Mouse (Mus musculus) layer of hippocampus, postnatal 36 days (tissue): ENCODE results near the gene Ccnk. TPM values are rescaled to one million over a fixed set of nuclear protein-coding genes. Genes with fewer than 3 reads are reported as not detected.

Experiments used
- DNase-seq, 2 experiments: peaks; one replicate each; pipeline ENCODE4 v3.0.0; 2022
- total RNA-seq, 2 experiments: library from RNA; stranded (reverse); gene quantifications; 2 replicates each; pipeline ENCODE4 v1.2.3; 2021

Ccnk gene
- total RNA-seq, 2 experiments from 2014 or later: 26.9 to 31.2 TPM

DNA sequence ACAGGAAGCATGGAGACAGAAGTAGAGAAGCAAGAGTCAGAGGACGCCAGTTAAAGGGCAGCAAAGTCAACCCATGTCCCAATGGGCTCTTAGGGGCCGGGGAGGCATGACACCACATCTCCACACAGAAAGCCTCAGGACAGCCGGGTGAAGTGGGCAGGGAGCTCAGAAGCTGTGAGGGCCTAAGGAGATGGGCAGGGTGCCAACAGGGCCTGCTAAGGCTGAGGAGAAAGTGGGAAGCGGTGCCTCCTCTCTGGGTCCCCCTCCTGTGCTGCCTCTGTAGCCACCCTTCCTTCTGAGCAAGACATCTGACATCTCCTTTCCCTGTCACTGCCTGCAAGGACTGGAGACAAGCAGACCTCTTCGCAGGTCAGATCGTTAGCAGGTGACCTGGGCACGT, 46.4 kb downstream of the Ccnk start:
- no peak for DNase-seq

DNA sequence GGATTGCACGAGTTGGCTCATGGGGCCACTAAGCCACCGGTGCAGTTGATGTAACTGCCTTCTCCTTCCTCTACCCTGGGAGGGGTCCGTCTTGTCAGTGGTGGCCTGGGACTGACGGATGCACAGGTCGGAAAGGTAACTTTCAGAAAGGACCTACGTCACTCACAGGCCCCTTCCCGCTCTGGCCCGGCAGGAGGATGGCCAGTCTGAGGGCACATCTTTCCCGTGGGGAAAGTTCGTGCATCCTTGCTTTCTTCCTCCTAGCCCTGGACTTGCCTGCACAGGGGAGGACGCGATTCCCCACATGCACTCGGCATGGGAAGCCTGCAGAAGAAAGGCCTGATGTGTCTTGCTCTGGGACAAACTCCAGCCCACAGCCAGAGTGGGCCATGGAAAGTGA, 46.8 kb downstream of the Ccnk start:
- DNase-seq: no peak

DNA sequence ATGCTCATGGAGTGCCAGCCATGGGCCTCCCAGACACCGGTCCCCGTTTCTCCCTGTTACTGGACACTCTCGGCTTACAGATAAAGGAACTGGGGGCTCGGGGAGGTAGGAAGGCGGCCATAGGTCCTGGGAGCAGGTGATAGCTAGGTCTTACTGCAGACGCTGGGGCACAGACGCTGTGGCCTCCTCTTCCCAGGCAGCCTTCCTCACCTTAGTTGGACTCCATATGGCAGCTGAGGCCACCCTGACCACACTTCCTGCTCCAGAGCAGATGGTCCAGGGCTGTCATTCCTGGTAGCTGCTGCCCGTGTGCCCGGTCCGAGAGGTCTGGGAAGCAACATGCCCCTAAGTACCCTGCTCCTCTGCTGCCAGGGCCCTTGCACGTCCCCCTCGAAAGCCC, 47.6 kb downstream of the Ccnk start:
- DNase-seq: no peak

DNA sequence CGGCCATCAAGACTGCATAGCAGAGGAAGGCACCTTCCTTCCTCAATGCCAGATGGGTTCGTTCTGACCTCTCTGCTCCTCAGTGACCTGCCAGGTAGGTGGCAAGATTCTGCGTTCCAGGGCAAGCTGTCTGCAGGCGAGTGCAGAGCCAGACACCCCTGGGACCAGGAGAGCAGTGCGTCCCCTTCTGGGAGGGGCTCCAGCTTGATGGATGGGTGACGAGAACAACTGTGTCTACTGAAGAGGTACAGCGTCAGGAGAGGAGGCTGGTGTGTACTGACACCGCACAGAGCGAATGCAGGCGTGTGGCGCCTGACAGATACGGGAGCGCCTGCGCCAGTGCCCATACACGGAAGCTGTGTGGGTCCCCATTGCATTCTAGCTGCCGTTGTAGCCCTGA, 48.1 kb downstream of the Ccnk start:
- DNase-seq: no peak

DNA sequence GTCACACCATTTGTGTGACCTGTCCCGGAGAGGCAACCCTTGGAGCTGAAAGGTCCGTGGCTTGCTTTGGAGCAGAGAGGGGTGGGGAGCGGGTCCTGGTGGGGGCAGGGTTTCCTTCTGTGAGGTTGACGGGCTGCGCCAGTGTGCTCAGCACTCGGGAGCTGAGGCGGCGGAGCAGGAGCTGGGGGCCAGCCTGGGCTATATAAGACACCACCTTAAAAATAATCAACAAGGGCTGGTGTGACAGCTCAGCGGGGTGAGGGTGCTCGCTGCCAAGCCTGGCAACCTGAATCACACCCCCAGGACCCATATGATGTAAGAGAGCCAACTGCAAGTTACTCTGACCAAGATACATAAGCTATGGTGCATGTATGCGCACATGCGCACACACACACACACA, 50.7 kb downstream of the Ccnk start:
- DNase-seq: no peak

DNA sequence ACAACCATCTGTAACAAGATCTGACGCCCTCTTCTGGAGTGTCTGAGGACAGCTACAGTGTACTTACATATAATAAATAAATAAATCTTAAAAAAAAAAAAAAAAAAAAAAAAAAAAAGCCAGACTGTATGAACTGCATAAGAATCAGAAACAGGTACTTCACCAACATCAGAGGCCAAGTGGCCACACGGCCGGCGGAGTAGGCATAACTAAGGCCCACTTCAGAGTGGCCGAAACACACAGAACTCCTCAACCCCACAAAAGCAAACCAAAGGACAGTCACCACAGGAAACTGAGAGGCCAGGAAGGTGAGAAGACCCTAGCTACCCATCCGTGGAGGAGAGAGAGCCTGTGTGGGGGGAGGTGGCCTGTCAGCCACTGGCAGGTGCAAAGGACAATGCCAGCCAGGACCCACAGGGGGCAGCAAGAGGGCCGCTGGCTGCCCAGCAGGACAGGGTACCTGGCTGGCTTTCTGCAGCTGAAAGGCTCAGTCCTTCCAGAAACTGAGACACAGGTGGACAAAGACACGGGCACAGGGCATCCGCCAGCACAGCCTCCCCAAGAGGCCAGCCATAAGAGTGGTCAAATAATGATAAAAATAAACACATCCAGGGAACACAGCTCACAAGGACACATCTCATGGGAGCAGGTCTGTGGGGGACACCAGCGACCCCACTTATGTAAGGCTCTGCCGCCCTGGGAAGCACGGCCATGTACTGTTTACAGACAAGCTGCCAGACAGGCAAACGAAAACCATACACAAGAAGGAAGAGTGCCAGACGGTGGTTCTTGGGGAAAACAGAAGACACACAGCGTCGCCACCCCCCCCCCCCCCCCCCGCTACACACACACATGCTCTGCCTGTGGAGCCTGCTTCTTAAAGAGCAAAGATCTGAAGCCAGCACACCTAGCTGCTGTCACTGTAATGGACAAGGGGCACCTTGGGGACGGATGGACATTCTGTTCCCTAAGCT, 51.7 kb downstream of the Ccnk start:
- no peak for DNase-seq

DNA sequence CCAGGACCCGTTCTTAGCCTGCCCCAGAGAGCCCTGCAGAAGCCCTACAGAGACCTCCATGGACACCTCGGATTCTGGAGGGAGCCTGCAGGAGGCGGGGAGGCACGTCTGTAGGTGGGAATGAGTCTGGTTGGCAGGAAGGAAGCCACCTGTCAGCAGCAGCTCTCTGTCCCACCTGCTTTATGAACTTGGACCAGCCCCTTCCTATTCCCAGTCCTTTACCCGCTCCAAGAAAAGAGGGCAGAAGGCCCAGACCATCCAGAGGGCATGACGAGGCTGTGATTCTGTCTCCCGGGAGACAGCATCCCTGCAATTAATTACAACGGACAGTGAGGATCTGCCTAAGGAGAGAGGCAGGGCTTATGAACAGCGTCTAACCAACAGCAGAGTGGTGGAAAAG, 52.5 kb downstream of the Ccnk start:
- DNase-seq: no peak

DNA sequence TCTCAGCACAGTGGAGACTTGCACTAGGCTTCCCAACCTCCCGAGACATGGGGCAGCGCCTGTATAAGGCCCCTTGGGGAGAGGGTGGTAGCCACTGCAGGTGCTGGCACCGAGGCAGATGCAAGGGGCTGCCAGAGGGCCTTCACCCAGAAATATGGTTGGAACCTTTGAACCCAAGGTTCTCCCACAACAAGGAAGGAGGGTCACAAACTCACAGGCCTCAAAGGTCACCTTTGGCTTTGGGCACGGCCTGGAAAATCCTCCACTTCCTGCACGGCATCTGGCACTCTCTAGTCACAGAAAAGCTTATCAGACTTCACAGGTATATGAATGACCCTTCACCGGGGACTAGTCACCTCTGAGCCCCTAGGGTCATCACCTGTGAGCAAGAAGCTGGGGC, 54.4 kb downstream of the Ccnk start:
- no peak for DNase-seq

DNA sequence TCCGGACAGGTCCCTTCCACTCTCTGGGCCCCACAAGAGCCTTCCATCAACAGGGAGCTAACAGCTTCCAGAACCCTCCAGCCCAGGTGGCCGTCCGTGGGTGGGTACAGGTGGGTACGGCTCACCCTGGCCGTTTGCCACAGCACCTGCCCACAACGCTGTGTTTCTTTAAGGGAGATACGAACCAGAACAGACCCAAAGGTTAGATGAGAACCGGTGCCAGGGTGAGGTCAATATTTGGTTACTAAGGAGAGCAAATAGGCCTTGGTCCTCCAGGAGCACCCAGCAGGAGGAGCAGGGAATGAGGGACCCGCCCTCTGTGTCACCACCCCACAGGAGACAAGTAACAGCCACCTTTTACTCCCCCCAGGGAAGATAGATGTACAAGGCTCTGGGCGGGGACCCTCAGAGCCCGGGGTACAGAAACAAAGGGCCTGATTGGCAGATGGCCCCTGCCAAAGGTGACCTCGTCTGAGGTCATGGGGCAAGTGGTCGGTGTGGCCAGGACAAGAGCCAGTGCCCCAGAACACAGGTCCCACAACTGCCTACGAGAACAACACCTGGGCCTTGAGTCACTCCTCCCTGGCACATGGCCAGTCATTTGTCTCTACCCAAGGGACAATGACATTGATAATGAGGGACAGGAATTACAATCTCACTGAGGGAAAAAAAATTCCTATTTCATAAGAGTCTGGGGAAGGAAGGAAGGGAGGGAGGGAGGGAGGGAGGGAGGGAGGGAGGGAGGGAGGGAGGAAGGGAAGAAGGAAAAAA, 55.6 kb downstream of the Ccnk start:
- no peak for DNase-seq

DNA sequence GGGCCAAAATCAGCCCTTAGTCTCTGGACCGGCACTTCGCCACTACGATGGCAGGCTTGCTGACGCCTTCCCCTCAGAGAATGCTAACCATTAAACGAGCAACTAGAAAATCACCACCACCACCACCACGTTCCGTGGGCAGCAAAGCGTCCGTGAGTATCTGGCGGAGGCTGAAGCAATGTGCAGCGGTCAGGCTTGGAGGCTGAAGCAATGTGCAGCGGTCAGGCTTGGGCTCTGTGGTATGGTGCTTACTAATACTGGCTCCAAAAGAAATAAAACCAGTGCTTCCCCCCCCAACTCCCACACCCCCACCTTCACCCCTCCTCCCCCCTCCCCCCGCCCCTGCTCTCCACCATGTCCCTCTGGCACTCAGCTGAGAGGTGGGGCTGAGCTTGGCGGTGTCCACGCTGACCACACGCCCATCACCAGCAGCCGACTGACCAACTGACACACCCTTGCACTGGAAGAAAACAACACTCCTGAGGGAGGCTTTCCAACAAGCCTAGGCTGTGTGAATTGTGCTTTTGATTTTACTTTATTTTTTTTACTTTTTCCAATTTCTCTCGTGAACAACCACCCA, 56.7 kb downstream of the Ccnk start:
- DNase-seq: no peak

DNA sequence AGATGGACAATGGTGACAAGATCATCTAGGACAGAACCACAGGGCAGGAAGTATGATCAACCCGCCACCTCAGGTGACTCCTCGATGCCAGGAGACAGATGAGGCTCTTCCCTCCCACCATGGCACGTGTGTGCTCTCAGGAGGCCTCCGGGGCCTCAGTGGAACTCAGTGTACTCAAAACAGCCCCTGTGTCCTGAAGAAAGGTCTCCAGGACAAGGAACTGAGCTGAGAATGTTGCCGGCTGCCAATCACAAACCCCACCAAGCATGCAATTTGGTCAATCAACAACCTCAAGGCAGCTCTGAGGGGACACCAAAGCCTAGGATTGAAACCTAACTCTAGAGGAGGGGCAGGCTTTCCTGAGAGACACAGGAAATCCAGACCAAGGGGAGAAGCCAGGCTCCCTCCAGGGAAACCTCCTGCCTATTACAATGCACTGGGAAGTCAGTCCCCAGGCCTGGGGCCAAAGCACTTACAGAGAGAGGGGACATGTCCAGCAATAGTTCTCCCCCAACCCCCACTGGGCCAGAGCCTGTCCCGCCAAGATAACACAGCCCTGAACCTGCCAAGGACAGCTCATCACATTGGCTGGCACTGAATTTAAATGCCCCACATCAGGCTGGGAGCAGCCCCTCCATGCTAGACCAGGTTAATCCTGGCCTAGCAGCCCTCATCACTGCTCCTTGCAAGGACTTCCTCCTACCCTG, 58.1 kb downstream of the Ccnk start:
- DNase-seq: no peak

DNA sequence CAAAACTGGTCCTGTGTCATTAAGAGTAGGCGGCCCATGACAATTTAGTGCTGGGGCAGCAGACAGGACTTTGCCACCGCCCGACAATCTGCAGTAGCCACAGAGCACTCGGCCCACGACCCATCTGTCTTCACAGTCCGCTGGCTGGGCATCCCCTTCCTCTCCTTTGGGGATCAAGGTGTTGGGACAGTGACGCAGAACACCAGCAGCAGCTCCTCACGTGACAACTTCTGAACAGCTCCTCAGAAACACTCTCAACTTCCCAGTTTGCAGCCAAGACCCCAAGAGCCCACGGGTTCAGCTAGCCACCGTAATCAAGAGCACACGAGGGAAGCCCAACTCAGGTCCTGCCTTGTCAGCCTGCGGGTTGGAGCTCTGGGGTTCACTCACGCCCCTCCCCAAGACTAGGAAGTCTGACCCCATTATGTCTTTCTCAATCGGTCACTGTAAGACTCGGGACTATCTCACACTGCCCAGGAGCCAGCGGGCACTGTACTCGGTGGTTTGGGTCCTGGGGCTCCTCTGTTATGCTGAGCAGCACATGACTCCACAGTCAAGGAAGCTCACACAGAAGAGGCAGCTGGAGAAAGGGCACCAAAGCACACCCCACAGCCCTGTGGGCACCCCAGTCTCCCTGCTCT, 59.1 kb downstream of the Ccnk start:
- DNase-seq: no peak

DNA sequence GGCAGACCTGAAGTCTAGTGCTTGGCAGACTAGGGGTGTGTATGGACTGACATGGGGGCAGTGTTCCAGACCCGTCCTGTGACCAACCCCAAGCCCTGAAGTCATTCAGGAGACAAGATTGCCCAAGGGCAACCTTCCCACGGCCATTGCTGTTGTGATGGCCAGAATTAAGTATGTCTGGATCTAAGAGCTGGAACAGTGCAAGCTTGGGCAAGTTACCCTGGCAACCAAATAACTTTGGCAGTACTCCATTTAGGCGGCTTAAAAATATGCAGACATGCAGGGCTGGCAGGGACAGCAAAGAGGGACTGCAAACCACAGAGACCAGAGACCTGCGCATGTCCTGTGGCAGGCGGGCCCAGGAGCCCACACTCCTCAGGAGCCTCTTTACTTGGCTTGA, 60.1 kb downstream of the Ccnk start:
- DNase-seq: peak; percentile 67 to 71

DNA sequence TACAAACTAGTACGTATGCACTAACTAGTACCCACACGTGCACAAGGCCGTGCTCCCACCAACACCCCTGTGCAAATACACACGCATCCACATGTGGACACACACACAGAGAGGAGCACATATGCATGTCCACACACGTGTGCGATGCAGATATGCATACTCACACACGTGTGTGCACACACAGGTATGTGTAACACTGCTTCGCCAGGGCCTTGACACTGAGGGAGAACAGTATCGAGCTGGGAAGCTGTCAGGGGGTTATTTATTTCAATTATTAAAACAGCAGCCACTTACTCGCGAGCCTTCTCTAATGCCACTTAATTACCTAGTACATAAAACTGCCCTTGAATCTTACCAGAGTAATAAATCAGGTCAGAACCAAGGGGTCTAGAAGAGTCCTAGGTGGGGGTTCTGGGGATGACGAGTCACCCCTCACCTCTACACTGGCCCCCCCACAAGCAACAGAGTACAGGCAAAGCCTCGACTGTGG, 61.1 kb downstream of the Ccnk start:
- no peak for DNase-seq

DNA sequence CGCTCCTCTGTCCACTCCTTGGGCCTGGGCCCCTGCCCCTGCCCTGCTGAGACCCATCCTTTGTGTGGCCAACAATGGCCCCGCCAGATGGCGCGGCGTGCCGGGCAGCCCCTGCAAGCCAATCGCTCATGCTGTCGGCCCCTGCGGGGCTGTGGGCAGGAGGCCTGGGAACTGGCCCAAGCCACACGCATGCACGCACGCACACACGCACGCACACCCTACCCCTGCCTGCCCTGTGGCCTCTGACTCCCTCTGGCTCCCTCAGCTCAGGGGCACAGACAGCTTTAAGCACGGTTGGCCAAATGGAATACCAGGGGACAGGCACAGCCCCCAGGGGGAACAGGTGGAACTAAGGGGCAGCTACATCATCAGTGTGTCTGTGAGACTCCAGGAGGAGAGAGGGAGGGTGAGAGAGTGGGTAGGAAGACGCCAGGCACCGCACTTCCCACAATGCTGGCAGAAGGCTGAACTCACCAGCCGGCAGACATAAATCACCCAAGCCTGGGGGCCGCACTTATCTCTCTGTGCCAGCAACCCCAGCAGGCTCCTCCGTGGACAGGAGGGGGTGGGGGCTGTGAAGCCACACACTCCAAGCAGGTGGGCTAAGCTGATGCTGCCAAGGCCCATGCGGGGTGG, 61.7 kb downstream of the Ccnk start:
- DNase-seq: peak; percentile 45 to 49

DNA sequence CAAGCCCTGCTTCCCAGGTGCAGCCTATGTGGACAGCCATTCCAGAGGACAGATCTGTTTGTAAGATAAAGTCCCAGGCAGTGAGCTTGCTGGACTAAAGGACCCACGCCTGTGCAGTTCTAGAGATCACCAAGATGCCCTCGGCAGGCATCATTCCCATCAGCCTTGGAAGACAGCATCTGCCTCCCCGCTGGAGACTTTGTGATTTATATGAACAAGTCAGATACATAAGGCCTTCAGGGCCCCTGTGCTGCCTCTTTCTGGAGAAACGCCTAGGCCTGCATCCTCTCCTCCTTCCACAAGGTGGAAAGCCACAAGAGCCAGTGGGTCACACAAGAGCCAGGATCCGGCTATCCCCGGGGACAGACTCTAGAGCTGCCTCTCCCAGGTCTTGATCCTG, 62.2 kb downstream of the Ccnk start:
- no peak for DNase-seq

DNA sequence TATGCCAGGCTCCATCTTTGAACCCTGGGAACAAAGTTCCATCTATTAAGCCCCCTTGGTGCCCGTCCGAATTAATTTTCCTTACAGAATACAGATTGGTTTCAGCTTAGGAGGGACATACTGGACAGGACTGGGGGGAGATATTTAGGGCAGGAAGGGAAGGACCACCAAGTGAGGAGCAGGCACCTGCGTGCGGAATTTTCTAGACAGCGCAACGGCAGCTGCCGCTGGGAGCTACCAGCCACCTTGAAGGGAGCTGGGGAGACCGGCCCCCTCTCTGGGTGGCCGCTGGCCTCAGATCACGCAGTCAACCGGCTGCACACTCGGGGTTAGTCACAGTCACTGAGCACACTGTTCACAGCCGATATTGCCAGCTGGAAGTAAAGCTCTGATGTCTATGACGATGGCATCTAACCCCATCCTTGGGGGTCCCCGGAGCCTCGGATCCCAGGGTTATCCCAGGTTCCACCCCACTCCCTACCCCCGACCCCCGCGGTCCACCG, 62.9 kb downstream of the Ccnk start:
- DNase-seq: no peak

DNA sequence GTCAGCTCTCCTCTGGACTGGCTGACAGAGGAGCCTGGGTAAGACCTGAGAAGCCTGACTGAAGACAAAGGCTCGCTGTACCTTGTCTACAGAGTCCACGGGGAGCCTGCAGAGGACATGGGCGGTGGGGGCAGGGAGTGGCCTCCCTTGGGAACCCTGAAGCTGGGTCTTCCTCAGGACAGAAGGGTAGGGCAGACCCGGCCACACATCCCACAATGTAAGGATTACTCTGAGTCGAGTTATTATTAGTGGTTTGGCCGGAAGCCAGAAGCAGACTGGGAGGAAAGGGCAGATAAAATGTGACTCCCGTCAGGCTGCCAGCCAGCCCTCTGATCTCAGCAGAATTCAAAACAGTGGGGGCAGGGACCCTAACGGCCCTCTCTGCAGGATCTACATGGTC, 65.4 kb downstream of the Ccnk start:
- no peak for DNase-seq

DNA sequence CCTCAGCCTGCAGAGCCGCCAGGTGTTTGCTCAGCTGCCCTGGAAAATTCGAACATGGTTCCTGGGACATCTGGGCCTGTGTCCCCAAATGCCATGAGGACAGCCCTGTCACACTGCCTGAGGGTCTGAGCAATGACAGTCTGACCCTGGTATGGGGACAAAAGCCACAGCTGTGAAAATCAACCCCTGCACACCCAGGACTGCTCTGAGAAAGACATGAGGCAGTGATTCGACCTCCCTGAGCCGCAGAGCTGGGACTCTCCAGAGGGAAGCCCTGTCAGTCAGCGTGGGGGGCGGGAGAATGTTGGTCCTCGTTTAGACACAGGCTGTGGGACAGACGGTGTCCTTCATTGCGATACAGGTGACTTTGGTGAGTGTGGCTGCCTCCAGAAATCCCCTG, 66.2 kb downstream of the Ccnk start:
- DNase-seq: no peak

DNA sequence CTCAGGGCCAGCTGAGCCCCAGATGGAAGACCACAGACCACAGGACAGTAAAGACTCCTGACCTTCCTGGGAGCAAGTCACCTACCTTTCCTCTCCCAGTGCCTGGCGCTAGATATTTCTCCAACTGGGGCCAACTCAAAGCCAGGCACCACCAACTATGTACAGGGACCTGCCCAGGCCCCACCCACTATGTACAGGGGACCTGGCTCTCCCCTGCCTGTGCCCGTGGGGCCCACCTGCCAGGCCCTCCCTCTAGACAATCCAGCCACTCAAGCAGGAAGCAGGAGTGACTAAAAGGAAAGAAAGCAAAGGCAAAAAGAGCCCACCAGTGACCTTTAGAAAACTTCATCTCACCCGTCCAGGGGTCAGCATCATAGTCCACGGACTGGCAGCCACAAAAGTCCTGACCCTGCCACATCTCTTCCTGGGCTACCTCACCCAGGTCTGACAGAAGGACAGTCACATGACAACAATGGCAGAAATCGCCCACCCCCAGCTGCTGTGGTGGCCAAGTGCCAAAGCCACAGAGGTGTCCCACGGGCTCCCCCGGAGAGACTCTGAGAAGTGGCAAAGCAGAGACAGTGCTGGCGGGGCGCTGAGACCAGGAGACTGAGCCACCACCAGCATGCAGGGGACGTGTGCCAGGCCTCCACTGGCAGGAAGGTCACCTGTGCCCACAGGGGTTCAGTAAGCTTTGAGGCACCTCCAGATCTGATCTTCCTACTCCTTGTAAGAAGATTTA, 67.6 kb downstream of the Ccnk start:
- no peak for DNase-seq

DNA sequence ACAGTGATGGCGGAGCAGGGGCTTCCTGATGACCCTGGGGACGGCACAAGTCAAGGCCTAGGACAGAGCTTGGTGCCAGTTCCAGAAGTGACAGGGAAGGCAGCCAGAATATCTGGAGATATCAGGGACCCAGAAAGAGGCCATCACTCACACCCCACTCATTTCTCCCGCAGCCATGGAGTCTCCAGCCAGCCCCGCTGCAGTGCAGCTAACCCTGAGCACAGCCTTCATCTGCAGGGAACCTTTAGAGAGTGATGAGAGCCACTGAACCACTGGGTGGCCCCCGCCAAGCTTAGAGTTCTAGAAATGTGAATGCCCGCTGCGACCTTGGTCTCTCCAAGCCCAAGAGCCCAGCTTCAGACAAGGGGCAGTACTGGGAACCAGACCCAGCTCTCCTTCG, 69.6 kb downstream of the Ccnk start:
- DNase-seq: no peak
